Mouse (Mus musculus) granulocyte monocyte progenitor cell, adult 5-6 weeks (primary cell): ENCODE data around the gene Snx18. TPM values are rescaled to one million over a fixed set of nuclear protein-coding genes. Genes with fewer than 3 reads are reported as not detected.

ENCODE experiments used
- ATAC-seq: replicated peaks from 2 replicates; pipeline ENCODE4 v1.8.0; 2016; ENCODE audit warnings: mild to moderate bottlenecking, moderate TSS enrichment, inconsistent platforms; ENCODE audit not compliant: poor library complexity, severe bottlenecking
- total RNA-seq, 2 experiments: library from RNA; stranded (forward) in 1 of 2; stranded (reverse) in 1 of 2; fragments of 200-712, 200-1000 nt in 1 of 2; fragments of >200 nt in 1 of 2; fragmentation: Nextera tagmentation in 1 of 2; gene quantifications; 2 replicates each; pipeline ENCODE4 v1.2.3; 2014 to 2017

Gene Snx18
- total RNA-seq, 2 experiments from 2014 or later = 39.0 to 47.1 TPM

DNA sequence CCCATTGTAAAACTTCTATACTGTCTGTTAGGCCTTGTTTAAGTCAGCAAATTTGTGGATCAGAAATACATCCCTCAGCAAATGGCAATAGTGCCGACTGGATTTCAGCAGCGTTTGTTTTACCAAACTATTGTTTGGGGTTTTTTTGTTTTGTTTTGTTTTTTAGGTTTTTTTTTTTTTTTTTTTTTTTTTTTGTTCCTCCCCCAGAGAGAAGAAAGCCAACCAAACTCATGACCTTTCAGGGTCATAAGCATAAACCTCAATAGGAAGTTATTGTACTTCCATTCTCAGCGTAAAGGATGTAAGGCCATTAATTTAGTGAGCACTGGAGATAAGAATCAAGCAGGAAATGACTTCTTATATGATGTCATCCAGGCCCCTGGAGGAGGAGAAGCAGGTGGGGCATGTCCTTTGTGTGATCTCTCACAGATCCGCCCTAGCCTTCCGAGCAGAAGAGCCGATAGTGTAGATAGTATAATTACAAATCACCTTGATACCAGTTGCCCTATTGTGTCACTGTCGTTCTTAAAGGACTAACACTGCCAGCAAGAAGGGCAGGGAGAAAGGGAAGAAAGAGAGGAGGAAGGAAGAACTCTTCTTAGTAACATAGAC, 38.5 kb downstream of the Snx18 start:
- peak; percentile 85 for ATAC-seq

DNA sequence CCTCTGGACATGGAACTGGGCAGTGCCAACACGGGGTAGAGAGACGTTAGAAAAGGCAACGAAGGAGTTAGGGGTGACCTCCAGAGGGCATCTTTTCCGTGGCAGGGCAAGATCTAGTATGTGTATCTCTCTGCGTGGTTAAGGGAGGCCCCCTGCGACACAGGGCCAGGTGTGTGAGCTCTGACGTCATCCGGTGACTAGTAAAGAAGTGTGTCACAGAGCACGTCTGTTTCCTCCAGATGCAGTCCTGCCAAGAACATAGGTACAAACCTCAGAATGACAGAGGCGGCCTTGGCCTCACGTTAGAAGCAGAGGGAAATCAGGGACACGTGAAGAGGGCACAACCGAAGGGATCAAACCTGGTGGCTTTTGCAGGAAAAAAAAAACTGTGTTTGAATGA, 44.1 kb downstream of the Snx18 start:
- ATAC-seq = no peak

DNA sequence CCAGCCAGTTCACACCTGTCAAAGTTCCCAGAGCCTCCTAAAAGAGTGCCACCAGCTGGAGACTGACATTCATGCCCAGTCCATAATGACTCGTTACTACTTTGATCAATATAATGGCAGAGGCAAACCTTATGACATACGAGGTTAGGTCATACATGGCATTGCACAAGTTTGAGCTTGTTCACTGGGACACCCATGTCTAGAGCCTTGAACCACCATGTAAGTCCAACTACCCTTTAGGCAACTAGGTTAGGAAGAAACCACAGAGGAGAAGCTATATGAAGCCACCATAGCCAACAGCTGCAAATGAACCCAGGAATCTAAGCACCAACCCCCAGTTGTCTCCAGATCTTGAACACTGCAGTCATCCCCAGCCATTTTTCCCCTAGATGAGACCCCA, 45.0 kb downstream of the Snx18 start:
- ATAC-seq = peak; percentile 73

DNA sequence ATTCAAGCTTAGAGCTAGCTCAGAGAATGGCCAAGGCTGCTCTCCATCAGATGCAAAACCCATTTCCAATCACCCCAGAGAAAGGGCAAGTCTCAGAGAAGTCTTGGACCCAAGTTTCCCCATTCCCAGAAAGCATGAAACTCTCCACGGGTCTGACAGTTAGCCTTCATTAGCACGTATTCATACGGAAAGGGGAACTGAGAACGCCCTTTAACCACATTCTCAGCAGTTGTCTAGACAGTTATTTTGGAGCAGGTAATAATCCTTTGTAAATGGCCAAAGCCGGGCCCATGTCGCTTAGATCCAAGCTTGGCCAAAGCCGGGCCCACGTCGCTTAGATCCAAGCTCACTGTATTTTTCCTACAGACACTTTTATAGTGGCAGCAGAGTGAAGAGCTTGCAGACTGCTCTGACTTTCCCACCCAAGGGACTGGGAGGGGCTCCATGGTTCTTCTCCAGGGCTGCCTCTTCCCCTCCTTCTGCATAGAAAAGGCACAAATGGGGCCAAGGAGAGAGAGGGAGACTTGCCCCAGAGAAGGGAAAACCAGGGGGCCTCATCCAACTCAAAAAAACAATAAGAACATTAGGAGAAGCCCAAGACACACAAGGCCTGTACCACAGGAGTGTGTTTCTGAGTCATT, 46.2 kb downstream of the Snx18 start:
- peak; percentile 89 for ATAC-seq

DNA sequence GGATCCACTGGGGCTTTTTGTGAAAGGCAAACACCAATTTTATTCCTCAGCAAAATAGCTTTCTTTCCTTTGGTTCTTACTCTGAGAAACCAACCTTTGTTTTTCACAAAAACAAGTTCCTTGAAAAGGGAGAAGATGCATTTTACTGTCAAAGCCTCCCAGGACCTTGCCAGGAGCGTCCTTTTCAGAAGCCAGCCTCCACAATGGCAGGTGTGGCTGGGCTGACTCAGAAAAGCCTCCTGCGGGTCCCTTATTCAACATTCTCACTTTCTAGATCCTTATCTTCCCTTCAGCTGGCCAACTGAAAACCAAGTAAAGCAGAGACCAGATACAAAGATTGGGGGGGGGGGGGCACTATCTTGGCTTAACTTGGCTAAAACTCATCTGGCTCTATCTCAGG, 48.8 kb downstream of the Snx18 start:
- ATAC-seq = no peak

DNA sequence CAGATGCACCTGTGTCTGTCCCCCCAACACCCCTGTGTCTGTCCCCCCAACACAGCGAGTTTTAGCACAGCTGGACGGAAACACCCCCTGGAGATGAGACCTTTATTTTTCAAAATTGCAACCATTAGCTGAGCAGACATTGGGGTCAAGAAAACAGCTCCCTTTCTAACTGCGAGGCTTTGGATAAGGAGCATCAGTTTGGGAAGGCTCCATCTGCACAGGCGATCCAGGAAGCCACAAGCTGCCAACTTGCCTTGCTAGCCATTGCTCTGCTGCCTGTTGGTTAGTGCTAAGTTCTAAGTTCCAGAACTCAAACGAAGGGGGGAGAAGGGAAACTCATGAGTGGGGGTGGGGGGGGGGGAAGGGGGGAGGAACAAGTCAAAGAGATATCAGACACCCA, 51.4 kb downstream of the Snx18 start:
- ATAC-seq = no peak

DNA sequence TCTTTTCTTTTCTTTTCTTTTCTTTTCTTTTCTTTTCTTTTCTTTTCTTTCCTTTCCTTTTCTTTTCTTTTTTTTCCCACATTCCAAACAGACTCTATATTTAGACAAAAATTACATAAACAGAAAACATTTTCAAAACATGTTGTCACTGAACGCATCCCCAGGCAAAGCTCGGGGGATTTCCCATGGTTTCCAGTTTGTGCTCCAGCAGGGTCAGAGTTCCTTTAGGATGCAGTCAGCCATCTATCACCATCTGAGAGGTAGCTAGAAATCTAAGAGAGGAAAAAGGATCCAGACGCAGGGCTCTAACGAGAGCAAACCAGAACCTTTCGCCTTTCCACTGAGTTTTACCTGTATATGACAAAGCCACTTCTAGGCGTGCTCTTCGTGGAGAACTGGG, 52.0 kb downstream of the Snx18 start:
- ATAC-seq = no peak

DNA sequence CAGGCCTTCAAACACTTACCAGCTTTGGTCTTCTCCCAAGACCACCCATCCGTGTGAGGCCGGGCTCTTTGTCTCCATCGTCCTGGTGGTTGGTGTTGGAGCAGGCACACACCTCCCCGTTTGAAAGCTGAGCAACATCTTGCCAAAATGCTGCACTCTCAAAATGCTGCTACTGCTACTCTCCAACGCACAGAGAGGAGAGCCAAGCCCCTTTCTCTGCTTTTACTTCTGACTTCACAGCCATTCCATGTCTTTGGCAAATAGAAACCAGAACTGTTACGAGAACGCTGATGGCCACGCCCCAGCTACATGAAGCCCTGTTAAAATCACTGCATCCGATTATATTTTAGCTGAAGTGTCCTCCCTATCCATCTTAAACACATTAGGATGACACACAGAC, 58.7 kb downstream of the Snx18 start:
- no peak for ATAC-seq

DNA sequence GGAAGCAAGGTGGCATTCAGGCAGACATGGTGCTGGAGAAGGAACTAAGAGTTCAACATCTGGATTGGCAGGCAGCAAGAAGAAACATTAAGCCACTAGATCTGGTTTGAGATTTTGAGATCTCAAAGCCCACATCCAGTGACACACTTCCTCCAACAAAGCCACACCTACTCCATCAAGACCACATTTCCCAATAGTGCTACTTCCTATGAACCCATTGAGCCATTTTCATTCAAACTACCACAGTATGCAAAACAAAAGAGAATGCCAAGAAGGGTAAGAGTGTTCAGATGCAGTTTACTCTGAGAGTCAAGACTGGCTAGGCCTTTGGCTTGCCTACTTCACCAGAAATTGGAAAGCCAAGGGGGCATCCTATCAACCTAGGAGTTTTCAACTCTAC, 61.8 kb downstream of the Snx18 start:
- peak; percentile 53 for ATAC-seq

DNA sequence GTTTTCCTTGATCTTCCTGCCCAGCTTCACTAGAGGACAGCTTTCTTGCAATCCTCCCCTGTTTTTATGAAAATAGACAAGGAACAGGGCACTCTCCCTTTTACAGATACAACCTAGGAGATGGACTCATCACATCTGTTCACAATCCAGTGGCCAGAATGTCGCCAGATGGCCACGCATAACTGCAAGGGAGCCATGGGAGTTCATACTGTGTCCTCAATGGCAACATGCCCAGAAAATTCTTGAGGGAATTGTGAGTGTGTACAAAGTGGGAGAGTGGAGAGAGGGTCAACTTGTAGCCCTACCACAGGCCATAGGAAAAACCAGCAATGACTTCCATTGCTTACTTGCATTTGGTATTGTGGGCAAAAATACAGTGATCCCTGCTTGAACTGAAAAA, 63.1 kb downstream of the Snx18 start:
- no peak for ATAC-seq

DNA sequence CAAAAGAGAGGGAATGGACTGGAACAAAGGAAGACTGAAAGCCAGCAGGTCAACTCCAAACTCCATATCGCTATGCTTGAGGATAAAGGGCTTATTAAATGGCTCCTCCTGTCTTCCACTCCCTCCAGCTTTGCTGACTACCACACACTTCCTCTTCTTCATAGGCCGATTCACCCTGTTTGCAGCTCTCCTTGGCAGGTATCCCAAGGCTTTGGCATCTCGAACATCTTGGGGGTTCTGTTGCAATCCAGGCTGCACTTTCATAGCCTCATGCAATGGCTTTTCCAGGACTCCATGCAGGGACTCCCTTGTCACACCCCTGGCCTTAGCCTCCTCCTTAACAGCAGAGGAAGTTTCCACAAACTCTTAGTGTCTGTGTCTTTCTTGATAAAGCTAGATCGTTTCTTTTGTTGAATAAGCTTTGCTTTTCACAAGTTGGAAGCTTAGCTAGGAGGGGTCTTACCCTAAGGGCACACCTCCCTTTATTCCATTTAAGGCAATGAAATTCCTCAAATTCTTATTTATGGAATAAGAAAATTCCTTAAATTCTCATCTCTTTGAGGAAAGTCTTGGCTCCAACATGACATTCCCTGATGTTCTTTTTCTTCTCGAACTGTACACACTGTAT, 64.6 kb downstream of the Snx18 start:
- ATAC-seq = peak; percentile 79

DNA sequence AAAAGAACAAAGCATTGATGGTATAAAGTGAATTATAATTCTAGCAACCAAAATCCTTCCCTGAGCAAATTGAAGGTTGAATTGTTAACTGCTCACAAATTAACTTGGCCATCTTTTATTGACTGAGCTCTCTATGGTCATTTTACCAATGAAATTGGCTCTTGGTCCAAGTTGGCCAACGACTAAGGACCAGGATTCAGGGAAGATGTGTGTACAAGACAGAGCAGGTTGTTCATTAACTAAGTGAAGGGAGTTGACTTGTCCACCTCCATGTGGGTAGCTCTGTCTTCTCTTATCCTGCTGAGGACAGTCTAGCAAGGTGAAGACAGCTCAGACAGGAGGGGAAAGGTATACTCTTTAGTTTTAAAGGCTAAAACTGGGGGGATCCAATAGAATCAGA, 66.0 kb downstream of the Snx18 start:
- no peak for ATAC-seq

DNA sequence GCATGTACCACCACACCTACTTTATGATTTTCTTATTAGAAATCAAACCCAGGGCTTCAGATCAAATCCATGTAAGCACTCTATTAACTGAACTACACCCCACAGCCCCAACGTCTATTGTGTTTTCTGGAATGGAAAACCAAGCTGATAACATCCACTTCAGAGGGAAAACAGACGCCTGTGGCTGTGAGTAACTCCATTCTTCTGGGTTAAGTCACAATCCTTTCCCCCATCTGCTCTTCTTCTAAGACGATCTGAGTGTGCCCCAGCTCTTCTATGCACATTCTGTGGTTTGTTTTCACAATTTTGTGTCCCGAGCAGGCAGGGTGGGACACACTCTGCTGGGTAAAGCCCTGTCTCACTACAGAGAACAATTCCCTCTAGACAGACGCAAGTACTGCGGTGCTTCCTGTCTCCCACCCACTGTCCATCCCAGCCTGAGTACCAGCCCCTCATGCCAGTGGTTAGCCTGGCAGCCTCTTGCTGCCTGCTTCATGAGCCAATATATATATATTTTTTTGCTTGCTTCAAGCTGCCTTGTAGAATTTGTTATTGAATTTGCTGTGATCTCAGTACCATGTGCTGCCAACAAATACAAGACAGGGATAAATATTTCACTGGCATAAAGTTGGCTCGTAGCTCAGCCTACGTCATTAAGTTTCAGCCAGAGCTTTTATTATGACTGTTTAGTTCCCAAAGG, 67.3 kb downstream of the Snx18 start:
- no peak for ATAC-seq

DNA sequence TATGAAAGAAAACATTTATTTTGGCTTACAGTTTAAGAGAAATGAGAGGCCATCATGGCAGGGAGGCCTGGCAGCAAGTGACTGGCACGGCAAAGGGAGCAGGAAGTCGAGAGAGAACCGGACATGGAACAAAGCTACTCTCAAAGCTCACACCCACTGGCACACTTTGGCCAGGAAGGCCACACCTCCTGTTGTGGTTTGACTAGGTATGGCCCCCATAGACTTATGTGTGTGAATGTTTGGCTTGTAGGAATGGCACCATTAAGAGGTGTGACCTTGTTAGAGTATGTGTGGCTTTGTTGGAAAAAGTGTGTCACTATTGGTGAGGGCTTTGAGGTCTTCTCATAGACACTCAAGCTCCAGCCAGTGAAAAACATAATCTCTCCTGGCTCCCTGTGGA, 69.3 kb downstream of the Snx18 start:
- ATAC-seq = no peak

DNA sequence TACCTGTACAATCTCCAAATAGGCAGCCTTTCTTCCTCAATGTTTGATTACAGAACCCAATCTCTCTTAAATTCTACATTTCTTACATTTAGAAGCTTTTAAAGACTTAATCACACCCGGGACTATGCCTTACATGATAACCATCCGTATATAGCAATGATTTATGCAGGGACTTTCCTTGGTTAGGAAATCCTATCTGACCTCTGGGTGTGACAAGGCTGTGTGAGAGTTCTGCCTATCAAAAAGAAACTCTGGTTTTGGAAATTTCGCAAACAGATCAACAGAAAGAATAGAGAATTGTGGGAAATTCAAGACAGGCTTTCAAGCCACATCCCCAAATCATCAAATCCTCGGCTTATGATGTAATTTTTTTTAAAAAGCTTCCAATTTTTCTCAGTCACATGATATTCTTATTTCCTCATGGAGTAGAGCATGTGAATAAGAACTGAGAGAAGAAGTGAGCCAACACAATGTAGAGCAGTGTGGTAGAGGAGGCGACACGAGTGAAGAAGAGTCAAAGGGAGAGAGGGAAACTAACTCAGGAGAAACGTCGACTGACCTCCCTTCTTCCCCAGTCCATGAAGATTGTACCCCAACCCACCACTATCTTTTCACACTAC, 70.4 kb downstream of the Snx18 start:
- peak; percentile 67 for ATAC-seq

DNA sequence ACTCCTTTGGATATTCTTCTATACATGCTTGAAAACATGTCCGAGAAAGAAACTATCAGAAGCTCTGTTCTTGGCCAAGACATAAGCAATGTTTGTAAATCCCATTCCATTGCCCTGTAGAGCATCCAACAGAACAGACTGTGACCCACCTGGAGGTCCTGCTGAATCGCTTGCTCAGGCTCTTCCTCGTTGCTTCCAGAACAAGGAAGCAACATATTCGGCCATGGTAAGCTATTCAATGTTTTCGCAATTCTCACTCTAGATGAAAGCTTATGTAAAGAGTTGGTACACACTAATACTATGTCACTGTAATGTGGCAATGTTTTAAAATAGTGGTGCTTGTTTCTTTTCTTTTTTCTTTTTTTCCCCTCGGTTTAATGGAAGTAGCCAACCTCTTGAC, 76.0 kb downstream of the Snx18 start:
- peak; percentile 78 for ATAC-seq

Other genes with a start within 250 kb of the Snx18 start
- not detected in 2 replicates for gene Hspb3, start 45.1 kb upstream of the Snx18 start, total RNA-seq (2014; fragmentation: Nextera tagmentation)
- not detected in 2 replicates for gene Hspb3, start 45.1 kb upstream of the Snx18 start, total RNA-seq (2017)
- gene Arl15, start 175.9 kb upstream of the Snx18 start, total RNA-seq (2014; fragmentation: Nextera tagmentation) = 15.6 and 16.1 TPM in 2 replicates
- gene Arl15, start 175.9 kb upstream of the Snx18 start, total RNA-seq (2017) = 16.4 and 17.3 TPM in 2 replicates